Mouse (Mus musculus) right cerebral cortex, postnatal 25 days (tissue): Measurements from ENCODE around the gene Clca3a1.
A peak's percentile ranks its signal among the peaks of the same experiment; 100 is the strongest.
"Not testable (repeated sequence)": the region's sequence is repeated elsewhere in the genome, so short reads cannot be mapped to it uniquely, and the experiment has no call there.

Source experiments
- DNase-seq: peaks from one replicate; pipeline ENCODE4 v3.0.0; 2022

Clca3a1 gene

DNA sequence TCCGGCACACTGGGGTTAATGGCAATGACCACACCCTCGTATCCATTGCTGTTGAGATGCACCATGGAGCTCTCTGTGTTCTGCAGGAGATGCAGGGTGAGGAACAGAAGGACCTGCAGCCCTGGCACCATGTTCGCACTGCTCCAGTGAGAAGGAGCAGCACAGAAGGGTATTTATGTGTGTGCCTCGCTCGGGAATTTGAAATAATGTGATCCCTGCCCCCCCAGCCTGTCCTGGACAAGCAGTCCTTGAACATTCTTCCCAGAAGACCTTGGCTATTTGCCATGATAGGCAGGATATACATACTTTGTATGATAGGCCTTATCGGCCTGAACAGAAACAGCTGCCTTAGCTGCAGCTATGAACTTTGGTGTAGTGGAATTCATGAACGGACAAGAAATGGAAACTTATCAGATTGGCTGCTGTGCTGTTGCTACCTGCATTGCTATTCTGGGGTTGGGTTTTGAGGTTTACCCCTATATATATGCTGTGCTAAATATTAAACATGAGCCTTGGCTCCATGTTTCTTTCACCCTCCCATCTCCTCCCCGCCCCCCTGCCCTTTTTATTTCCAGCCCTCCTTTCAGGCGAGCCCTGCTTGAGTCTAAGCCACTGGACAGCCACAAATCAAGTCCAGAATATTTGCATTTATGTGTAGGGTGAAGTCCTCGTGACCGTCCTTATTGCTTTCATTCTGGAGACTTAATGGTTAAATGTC is at the start of gene Clca3a1:
TSS of gene Clca3a1 (minus strand) at position 386 of the 718 bp plus-strand sequence.
- DNase-seq: no peak

DNA sequence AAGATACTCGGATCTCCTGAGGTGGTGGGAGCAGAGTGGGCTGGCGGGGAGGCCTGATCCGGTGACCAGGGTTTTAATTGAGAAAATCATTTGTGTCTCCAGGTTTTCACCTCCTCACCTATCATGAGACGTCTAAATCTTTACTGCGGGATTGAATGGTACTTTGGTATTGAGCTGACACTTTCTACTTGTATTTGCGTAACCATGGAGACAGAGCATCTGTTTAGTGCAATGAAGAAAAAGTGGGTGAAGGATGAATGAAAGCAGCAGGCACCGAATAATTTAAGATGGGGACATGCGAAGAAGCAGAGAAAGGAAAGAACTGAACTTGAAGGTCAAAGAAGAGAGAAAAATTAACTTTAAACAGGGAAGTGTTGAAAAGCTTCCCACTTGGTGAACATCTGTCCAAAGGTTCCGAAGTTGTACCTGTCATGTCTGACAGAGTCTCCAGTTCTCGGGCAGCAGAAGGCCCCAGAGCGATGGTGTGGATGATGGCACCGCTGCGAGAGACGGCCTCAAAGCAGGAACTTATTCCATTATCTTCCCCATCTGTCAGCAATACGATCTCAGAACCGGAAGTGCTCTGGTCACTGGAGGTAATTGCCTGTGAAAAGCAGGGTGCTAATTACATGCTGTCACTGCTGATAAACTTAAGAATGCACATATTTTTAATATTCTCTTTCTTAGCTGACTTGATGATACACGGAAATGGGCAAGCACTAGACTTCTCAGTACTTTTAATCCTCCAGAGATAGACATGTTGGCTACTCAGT is 47.6 kb upstream of the Clca3a1 start:
- not testable (repeated sequence) for DNase-seq

DNA sequence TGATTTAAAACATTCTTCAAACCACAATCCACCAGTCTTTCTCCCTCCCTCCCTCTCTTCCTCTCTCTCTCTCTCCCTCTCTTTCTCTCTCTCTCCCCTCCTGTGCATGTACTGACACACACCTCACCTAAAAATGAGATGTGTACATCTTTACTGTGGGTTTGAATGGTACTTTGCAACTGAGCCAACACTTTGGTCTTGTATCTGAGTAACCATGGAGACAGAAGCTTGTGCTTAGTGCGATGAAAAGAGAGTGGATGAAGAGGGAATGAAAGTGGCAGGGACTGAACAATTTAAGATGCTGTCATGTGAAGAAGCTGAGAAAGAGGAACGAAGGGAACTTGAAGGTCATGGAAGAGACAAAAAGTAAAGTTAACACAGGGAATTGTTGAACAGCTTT is 45.8 kb upstream of the Clca3a1 start:
- DNase-seq: not testable (repeated sequence)

DNA sequence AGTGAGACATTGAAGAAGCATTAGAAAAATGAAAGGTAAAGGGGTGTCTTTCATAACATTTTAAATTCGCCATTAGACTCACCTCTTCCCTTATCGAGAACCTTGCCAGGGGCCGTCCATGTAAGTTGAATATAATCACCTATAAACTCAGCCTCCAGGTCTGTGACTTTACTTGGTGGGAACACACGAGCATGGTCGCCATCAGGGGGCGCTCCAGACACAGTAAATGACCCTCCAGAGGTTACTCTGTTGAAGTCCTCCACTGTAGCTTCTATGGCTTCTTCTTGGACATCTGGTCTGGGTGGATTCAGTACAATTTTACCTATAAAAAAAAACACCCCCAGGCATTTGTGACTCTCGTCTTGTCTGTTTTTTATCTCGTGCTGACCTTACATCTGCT is 41.1 kb upstream of the Clca3a1 start:
- DNase-seq: no peak

DNA sequence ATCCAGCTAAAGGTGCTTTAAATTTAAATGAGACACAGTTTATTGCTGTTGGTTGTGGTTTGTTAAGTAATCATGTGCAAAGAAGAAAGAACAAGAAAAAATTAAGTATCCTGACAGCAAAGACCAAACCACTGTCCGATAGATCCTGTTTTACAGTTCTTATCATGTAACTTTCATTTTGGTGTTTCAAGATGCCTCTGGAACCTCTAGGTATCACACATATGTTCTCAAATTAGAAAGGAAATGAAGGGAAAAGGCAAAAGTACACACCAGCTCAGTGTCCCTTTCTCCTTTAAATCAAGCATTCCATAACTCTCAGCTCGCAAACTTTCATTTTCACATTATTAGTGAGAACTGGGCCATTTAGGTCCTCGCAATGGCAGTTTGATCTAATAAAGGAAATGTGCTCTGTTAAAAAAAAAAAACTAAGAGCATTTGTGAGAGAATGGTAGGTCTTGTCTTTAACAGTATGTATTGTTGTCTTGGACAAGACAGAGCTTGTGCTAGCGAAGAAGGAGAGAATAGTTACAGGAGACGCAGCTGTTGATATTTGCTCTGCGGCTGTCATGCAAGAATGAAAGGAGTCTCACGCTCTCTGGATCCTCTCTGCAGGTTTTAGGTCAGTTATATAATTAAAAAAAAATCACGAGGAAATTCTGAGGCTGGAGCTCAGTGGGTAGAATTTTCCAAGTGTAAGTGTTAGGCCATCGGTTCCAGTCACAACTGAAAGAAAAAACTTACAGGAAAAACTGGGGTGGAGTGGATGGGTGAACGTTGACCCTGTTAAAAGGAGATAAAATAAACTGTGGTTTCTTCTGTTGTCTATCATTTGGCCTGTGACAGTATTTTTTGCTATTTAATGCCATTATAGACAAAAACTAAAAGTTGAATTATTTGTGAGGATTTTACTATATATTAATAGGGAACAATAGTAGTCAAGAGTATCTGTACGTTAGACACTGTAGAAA is 24.7 kb upstream of the Clca3a1 start:
- DNase-seq: no peak

DNA sequence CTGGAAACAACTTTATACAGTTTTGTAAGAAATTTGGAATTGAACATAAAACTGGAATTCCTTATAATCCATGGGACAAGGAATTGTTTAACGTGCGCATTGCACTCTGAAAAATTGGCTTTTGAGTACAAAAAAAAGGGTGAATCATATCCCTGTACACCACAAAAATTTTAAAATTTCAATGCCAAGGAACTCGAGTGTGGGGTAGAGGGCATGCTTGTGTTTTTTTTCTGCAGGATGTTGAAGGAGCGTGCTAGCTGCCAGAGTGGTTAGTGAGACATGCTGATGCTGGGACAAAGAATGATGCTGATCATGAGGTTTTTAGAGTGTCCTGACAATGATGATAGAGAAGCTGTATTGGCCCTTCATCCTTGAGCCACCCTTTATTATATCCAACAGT is 4.4 kb upstream of the Clca3a1 start:
- no peak for DNase-seq

DNA sequence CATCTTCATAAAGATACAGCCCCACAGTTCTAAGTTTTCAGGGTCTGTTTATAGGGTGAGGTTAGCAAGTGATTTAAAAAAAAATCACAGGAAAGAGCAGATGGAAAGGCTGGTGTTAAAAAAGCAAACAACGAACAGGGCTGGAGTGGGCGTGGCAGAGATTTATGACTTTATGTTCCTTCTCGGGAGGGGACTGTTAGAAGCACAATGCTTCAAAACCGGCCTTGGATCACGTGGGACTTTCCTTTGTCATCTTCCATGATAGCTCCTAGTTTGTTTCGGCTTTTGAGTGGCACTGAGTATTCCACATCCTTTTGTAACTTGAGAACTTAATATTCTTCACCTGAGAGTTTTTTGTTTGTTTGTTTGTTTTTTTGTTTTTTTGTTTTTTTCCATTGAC is 677 bp upstream of the Clca3a1 start:
- no peak for DNase-seq

DNA sequence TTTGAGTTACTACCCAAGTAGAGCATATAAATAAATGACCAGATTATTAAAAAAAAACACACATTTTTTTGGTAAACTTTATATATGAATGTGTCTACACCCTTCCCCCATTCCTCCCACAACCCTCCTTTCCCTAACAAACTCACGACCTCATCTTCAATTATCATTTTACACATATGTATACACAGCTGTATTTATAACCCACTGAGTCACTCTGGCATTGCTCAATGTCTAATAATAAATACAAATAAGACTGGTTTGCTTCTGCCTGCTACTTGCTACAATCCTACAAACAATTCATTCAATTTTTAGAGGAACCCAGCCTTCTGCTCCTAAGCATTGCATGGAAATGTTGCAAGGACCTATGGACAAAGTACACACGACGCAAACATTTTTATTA is 1.1 kb downstream of the Clca3a1 start:
- no peak for DNase-seq

DNA sequence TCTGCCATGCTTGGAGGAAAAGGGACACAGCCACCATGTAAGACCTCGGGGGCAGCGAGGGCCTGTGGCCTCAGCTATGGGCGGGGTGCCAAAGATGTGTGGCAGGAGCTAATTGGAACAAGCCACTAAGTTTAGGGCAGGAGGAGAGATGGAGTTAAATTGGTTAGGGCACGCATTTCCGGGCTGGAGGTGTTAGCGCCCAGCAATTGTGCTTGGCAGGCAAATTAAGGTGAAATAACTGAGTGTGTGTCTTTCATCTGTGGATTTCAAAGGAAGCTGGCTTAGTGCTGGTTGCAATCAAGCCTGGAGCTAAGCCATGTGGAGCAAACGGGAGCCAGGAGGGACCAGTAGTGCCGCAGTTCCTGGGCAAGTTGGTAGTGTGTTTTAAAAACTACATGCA is 4.7 kb downstream of the Clca3a1 start:
- DNase-seq: not testable (repeated sequence)

DNA sequence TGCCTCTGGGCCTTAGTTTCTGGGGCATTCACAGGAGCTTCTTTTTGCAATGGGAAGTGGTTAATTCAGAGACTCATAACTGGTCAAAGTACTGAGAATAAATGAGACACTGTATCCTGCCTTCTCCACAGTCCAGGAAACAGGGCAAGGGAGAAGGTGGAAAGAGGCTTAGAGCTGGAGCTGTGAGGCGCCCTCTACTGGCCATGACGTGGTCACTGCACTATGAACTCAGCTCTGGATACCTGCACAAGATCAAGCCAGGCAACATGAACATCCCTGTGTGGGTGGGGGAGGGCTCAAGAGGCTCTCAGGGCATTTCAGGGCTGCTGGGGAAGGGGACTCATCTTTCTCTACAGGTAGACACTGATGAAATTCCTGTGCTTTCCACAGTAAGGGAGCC is 7.7 kb downstream of the Clca3a1 start:
- no peak for DNase-seq

DNA sequence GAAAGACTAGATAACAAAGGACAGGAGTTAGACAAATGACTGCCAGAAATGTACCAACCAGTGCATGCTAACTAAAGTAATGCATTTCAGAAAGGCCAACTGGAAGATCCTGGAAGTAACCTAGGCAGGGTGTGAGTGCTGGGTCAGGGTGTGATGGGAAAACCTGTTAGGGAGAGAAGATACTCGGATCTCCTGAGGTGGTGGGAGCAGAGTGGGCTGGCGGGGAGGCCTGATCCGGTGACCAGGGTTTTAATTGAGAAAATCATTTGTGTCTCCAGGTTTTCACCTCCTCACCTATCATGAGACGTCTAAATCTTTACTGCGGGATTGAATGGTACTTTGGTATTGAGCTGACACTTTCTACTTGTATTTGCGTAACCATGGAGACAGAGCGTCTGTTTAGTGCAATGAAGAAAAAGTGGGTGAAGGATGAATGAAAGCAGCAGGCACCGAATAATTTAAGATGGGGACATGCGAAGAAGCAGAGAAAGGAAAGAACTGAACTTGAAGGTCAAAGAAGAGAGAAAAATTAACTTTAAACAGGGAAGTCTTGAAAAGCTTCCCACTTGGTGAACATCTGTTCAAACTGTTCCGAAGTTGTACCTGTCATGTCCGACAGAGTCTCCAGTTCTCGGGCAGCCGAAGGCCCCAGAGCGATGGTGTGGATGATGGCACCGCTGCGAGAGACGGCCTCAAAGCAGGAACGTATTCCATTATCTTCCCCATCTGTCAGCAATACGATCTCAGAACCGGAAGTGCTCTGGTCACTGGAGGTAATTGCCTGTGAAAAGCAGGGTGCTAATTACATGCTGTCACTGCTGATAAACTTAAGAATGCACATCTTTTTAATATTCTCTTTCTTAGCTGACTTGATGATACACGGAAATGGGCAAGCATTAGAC is 11.5 kb downstream of the Clca3a1 start:
- DNase-seq: not testable (repeated sequence)

DNA sequence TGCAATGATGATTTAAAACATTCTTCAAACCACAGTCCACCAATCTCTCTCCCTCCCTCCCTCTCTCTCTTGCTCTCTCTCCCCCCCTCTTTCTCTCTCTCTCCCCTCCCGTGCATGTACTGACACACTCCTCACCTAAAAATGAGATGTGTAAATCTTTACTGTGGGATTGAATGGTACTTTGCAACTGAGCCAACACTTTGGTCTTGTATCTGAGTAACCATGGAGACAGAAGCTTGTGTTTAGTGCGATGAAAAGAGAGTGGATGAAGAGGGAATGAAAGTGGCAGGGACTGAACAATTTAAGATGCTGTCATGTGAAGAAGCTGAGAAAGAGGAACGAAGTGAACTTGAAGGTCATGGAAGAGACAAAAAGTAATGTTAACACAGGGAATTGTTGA is 13.1 kb downstream of the Clca3a1 start:
- DNase-seq: not testable (repeated sequence)

DNA sequence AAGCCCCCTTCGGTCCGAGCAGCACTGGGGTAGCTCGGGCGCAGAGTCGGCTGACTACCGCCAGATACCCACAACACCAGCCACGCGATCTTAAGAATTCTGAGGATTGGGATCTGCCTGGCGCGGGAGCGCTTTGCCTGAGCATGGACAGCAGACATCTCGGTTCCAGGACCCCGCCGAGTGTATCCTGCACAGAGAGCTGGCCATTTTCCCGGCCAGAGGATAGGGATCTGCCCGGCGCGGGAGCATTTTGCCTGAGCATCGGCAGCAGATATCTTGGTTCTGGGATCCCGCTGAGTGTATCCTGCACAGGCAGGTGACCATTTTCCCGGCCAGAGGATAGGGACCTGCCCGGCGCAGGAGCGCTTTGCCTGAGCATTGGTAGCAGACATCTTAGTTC is 22.4 kb downstream of the Clca3a1 start:
- not testable (repeated sequence) for DNase-seq

DNA sequence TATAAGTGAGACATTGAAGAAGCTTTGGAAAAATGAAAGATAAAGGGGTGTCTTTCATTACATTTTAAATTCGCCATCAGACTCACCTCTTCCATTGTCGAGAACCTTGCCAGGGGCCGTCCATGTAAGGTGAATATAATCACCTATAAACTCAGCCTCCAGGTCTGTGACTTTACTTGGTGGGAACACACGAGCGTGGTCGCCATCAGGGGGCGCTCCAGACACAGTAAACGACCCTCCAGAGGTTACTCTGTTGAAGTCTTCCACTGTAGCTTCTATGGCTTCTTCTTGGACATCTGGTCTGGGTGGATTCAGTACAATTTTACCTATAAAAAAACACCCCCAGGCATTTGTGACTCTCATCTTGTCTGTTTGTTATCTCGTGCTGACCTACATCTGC is 23.9 kb downstream of the Clca3a1 start:
- DNase-seq: peak; percentile 21

DNA sequence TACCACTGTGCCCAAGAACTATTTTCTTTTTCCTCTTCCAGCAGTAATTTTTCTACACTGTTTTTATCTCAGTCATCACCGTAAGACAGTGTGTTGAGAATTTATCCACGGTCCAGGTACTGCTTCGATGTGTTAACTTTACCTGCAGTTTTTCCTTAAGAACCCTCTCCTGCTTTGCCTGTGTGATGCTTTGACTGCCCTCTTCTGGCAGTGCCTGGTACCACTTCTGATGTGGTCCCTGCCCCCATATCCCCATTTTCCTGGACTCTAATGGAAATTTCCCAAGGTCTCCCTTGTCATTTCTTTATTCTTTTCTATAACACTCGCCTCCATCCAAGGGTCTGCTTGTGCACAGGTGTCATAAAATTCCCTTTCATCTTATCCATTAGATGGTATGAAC is 37.3 kb downstream of the Clca3a1 start:
- peak; percentile 49 for DNase-seq

DNA sequence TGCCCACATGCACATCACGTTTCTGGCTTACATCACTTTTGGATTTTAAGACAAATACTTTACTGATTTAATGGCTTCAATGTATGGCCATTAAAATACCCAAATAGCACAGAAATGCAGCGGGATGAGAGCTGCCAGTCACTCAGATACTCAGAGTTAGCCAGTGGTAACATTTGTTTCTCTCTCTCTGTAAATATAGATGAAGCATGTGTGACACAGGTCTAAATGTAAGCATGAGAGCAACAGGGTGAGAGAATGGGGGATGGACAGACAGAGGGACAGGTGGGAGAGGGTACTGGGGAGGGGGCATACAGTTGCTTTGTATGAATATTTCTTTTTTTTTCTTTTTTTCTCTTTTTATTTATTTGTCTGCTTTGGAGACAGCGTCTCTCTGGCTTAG is 38.2 kb downstream of the Clca3a1 start:
- DNase-seq: not testable (repeated sequence)

DNA sequence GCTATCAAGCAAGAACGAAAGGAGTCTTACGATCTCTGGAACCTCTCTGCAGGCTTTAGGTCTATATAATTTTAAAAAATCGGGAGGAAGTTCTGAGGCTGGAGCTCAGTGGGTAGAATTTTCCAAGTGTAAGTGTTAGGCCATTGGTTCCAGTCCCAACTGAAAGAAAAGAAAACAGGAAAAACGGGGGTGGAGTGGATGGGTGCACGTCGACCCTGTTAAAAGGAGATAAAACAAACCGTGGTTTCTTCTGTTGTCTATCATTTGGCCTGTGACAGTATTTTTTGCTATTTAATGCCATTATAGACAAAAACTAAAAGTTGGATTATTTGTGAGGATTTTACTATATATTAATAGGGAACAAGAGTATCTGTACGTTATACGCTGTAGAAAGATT is 38.9 kb downstream of the Clca3a1 start:
- DNase-seq: no peak

DNA sequence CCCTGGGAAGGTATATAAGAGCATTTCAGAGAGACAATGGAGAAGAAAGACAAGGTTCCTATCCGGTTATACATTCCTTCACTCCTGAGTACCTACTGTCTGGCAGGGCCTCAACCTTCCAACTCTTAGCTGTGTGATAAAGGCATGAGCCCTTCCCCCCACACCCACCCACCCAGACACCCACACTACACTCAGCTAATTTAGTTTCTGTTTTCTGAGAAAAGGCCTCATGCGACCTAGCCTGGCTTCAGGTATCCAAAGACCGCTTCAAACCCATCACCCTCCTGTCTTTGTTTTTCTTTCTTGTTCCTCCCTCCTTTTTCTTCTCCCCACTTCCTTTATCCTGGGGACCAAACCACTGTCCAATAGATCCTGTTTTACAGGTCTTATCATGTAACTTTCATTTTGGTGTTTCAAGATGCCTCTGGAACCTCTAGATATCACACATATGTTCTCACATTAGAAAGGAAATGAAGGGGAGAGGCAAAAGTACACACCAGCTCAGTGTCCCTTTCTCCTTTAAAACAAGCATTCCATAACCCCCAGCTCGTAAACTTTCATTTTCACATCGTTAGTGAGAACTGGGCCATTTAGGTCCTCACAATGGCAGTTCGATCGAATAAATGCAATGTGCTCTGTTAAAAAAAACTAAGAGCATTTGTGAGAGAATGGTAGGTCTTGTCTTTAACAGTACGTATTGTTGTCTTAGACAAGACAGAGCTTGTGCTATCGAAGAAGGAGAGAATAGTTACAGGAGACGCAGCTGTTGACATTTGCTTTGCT is 39.5 kb downstream of the Clca3a1 start:
- no peak for DNase-seq

DNA sequence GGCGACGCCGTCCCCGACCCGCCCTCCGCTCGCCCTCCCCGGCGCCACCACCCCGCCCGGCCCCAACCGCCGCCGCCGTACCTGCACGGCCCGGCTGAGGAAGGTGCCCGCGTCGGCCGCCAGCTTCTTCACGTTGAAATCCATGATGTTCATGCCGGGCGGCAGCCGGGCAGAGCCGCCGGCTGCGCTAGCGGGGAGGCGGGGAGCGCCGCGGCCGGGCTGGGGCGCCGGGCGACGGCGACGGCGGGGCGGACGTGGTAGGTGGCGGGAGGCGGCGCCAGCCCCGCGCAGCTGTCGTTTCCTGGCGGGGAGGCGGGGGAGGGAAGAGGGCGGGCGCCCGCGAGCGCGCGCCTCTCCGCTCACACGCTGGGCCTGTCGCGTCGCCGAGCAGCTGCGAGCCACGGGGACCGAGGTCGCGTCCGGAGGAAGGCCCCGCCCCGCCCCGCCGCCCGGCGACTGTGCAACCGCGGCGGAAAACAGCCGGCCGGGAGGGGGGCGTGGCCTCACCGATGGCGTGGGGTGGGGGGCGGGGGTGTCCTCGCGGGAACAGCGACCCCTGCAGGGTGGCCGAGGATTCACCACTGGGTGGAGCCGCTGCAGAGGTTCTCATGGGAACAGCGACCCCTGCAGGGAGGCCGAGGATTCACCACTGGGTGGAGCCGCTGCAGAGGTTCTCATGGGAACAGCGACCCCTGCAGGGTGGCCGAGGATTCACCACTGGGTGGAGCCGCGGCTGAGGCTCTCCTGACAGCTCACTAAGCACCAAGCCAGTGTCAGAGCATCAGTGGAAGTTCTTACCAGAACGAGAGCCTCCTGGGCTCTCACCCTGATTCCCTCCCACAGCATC is 40.7 kb downstream of the Clca3a1 start, which contains the start of gene Sh3glb1:
TSS of gene Sh3glb1 (minus strand) at position 435 of the 847 bp plus-strand sequence.
- DNase-seq: peak; percentile 97
